Mouse (Mus musculus): ENCODE data around the gene Fam187b. TPM values are rescaled to one million over a fixed set of nuclear protein-coding genes. Genes with fewer than 3 reads are reported as not detected.

Fam187b gene
- polyA plus RNA-seq (2012; rRNA removed) = 1.3 TPM in 2 replicates

DNA sequence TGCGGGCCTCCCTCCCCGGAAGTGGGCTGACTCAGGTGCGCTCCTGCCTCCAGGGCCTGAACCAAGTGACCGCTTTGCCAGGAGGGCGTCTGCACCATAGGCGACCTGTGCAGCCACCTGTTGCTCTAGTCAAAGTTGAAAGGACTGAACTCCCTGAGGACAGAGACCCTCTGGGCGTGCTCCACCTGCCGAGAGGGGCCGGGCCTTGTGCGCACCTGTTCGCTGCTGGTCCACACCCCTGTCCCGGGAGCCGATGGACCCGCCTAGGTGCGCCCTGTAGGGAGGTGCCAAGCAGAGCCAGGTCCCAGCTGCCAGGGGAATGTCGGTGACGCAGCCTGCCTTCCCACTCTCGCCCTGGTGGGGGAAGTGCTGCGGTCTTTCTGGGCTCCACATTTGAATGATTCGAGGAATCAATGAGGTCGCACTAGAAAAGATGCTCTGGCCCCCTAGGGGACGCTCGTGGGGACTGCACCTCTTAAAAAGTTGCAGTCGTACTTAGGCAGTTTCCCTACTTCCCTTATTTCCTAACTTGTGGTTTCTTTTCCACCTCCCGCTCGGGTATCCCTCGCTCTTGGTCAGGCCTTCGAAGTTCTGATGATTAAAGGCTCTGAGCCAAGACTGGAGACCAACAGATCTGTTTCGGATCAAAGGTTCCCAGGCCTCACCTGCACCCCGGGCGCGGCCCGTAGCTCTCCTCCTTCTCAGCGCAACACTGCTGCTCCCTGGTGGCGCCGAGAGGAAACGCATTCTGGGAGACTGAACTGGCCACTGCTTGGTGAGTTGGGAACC lies at the start of gene Fam187b:
Fam187b (plus strand) TSS at position 290 of the 789 bp plus-strand sequence.

DNA sequence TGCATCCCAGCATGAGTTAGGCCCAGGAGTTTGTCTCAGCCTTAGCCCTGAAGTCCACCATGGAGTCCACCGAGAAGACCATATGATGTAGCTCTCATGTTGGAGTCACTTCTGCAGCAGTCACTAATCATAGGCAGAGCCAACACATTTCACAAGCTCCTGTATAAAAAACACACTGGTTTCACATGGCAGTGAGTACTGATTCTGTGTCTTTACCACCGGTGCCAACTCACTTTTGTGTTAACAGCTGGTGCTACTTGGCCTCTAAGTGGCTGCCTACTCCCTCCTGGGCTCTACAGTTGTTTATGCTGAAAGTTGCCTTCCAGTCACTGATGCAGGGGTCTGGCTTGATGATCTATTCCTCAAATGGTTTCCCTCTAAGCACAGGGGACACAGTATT lies 49.0 kb upstream of the Fam187b start, which contains the start of gene Hamp2:
Hamp2 (minus strand) TSS at position 101 of the 400 bp plus-strand sequence.

GRCm38 (mm10) chr7:30943909-30944635 lies 29.5 kb upstream of the Fam187b start, which contains the start of gene Hamp:
Gene Hamp, minus strand, starts transcription at chr7:30944032.

GRCm38 (mm10) chr7:30956756-30957366 lies 16.7 kb upstream of the Fam187b start, which contains the start of gene Usf2:
Gene Usf2, minus strand, starts transcription at chr7:30956803.

DNA sequence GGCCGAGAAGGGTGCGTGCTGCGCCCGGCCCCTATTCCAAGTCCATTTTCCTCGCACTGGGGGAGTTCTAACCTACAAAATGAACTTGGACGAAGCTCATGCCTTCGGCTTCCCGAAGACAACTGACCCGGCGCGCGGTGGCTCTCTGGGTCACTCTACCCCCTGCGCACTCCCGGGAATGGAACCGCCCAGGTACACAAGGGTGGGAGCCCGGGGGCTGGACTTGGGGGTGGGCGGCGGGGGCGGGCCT lies 414 bp upstream of the Fam187b start, which contains the start of gene Lsr:
Lsr (minus strand) TSS at position 214 of the 250 bp plus-strand sequence.

Other genes with a start within 250 kb of the Fam187b start
- 56.5 and 63.8 TPM in 2 replicates for gene Tmem147, start 244.2 kb upstream of the Fam187b start, polyA plus RNA-seq (2012; rRNA removed)
- gene Gapdhs, start 230.1 kb upstream of the Fam187b start, polyA plus RNA-seq (2012; rRNA removed) = not detected in 2 replicates
- gene Sbsn, start 222.3 kb upstream of the Fam187b start, polyA plus RNA-seq (2012; rRNA removed) = 0.61 and 0.74 TPM in 2 replicates
- 0.16 and 0.25 TPM in 2 replicates for gene Dmkn, start 210.0 kb upstream of the Fam187b start, polyA plus RNA-seq (2012; rRNA removed)
- gene Krtdap, start 185.9 kb upstream of the Fam187b start, polyA plus RNA-seq (2012; rRNA removed) = 0.20 TPM in 1 of 2 replicates, not detected in the other
- gene Ffar2, start 150.0 kb upstream of the Fam187b start, polyA plus RNA-seq (2012; rRNA removed) = 0.31 and 0.33 TPM in 2 replicates
- gene Ffar3, start 117.6 kb upstream of the Fam187b start, polyA plus RNA-seq (2012; rRNA removed) = not detected in 2 replicates
- gene Ffar1, start 112.2 kb upstream of the Fam187b start, polyA plus RNA-seq (2012; rRNA removed) = not detected in 2 replicates
- 0.23 and 0.37 TPM in 2 replicates for gene Cd22, start 93.4 kb upstream of the Fam187b start, polyA plus RNA-seq (2012; rRNA removed)
- gene Mag, start 58.9 kb upstream of the Fam187b start, polyA plus RNA-seq (2012; rRNA removed) = 0.17 and 0.22 TPM in 2 replicates
- not detected in 2 replicates for gene Hamp2, start 49.1 kb upstream of the Fam187b start, polyA plus RNA-seq (2012; rRNA removed)
- 11.4 and 20.4 TPM in 2 replicates for gene Hamp, start 29.8 kb upstream of the Fam187b start, polyA plus RNA-seq (2012; rRNA removed)
- 45.8 and 51.7 TPM in 2 replicates for gene Usf2, start 17.0 kb upstream of the Fam187b start, polyA plus RNA-seq (2012; rRNA removed)
- gene Lsr, start 326 bp upstream of the Fam187b start, polyA plus RNA-seq (2012; rRNA removed) = 11.5 and 13.7 TPM in 2 replicates
- 10.0 and 11.3 TPM in 2 replicates for gene Fxyd5, start 68.7 kb downstream of the Fam187b start, polyA plus RNA-seq (2012; rRNA removed)
- 0.06 and 0.17 TPM in 2 replicates for gene Fxyd7, start 77.7 kb downstream of the Fam187b start, polyA plus RNA-seq (2012; rRNA removed)
- gene Fxyd1, start 83.4 kb downstream of the Fam187b start, polyA plus RNA-seq (2012; rRNA removed) = 25.3 and 31.9 TPM in 2 replicates
- 0.03 and 0.06 TPM in 2 replicates for gene Lgi4, start 85.6 kb downstream of the Fam187b start, polyA plus RNA-seq (2012; rRNA removed)
- 0.18 and 0.62 TPM in 2 replicates for gene Fxyd3, start 102.9 kb downstream of the Fam187b start, polyA plus RNA-seq (2012; rRNA removed)
- gene Hpn, start 141.5 kb downstream of the Fam187b start, polyA plus RNA-seq (2012; rRNA removed) = 38.6 and 43.5 TPM in 2 replicates
- gene Scn1b, start 153.2 kb downstream of the Fam187b start, polyA plus RNA-seq (2012; rRNA removed) = 0.86 and 0.97 TPM in 2 replicates
- 17.4 and 19.4 TPM in 2 replicates for gene Gramd1a, start 182.1 kb downstream of the Fam187b start, polyA plus RNA-seq (2012; rRNA removed)